Mouse (Mus musculus): ENCODE data around the gene Eng. TPM values are rescaled to one million over a fixed set of nuclear protein-coding genes. Genes with fewer than 3 reads are reported as not detected.
A peak's percentile ranks its signal among the peaks of the same experiment; 100 is the strongest.

Eng gene
- polyA plus RNA-seq, 1 experiment from 2014 or later = 57.9 TPM

GRCm38 (mm10) chr2:32604631-32605030 is 41.8 kb upstream of the Eng start:
- H3K36me3 ChIP-seq (ENCODE audit: control insufficient read depth, insufficient read depth, low read length) = no peaks in the 10 kb centered on the region
- no peak overlapping the region for H3K9ac ChIP-seq (ENCODE audit: low read depth, low read length)
- H3K27me3 ChIP-seq (replicated peaks; ENCODE audit: control insufficient read depth, insufficient read depth, low read length) = 0 out of 2 replicates have a peak, but pooled peaks cover 3% of the 10 kb centered on the region
- H3K4me1 ChIP-seq (ENCODE audit: control insufficient read depth, insufficient read depth, low read length) = peaks cover 20% of the 10 kb centered on the region
- no peak for ATAC-seq (ENCODE audit: low read depth)
- 55% methylated on average over 10 of the region's 10 CpGs for WGBS
- DNase-seq (ENCODE audit: low spot score) = no peak
- no peak overlapping the region for H3K27ac ChIP-seq (replicated peaks; ENCODE audit: low read depth, low read length)
- no peaks in the 10 kb centered on the region for H3K9me3 ChIP-seq (ENCODE audit: control insufficient read depth, low read length)
- H3K4me3 ChIP-seq (ENCODE audit: low read depth, low read length) = no peak overlapping the region
- no peak overlapping the region for H3K4me2 ChIP-seq (ENCODE audit: low read depth, low read length)

GRCm38 (mm10) chr2:32606161-32607142 is 39.9 kb upstream of the Eng start:
- Histone ChIP-seq H3K4me3 (ENCODE audit: low read depth, low read length) (peak overlapping the region; percentile 57), H3K27me3 (replicated peaks; ENCODE audit: control insufficient read depth, insufficient read depth, low read length) (0 out of 2 replicates have a peak, but pooled peaks cover 3% of the 10 kb centered on the region), H3K9me3 (ENCODE audit: control insufficient read depth, low read length) (no peaks in the 10 kb centered on the region), H3K4me1 (ENCODE audit: control insufficient read depth, insufficient read depth, low read length) (peaks cover 22% of the 10 kb centered on the region), H3K36me3 (ENCODE audit: control insufficient read depth, insufficient read depth, low read length) (no peaks in the 10 kb centered on the region), H3K27ac (replicated peaks; ENCODE audit: low read depth, low read length) (peak overlapping the region; percentile 72; the same call in 1 of the 2 replicates), H3K4me2 (ENCODE audit: low read depth, low read length) (peak overlapping the region; percentile 86), H3K9ac (ENCODE audit: low read depth, low read length) (peak overlapping the region; percentile 73)
- 27% methylated on average over 22 of the region's 55 CpGs for WGBS
- ATAC-seq (ENCODE audit: low read depth) (peak; percentile 87), DNase-seq (ENCODE audit: low spot score) (peak; percentile 92)

GRCm38 (mm10) chr2:32607262-32607947 is 39.0 kb upstream of the Eng start:
- WGBS = 7% methylated on average over 13 of the region's 34 CpGs

GRCm38 (mm10) chr2:32608141-32608777 is 38.1 kb upstream of the Eng start:
- Histone ChIP-seq H3K4me1 (ENCODE audit: control insufficient read depth, insufficient read depth, low read length) (peaks cover 21% of the 10 kb centered on the region), H3K9me3 (ENCODE audit: control insufficient read depth, low read length) (no peaks in the 10 kb centered on the region), H3K27me3 (replicated peaks; ENCODE audit: control insufficient read depth, insufficient read depth, low read length) (0 out of 2 replicates have a peak, but pooled peaks cover 3% of the 10 kb centered on the region), H3K36me3 (ENCODE audit: control insufficient read depth, insufficient read depth, low read length) (peaks cover 12% of the 10 kb centered on the region), H3K4me2 (ENCODE audit: low read depth, low read length) (peak overlapping the region; percentile 86), H3K9ac (ENCODE audit: low read depth, low read length) (peak overlapping the region; percentile 73), H3K27ac (replicated peaks; ENCODE audit: low read depth, low read length) (peak overlapping the region; percentile 72), H3K4me3 (ENCODE audit: low read depth, low read length) (peak overlapping the region; percentile 57)
- 5% methylated on average over 25 of the region's 25 CpGs for WGBS
- ATAC-seq (ENCODE audit: low read depth) = peak; percentile 58
- peak; percentile 87 for DNase-seq (ENCODE audit: low spot score)

More at GRCm38 (mm10) chr2:32607262-32607947, 39.0 kb upstream of the Eng start:
- Histone ChIP-seq H3K4me3 (ENCODE audit: low read depth, low read length) (peak overlapping the region; percentile 57), H3K27ac (replicated peaks; ENCODE audit: low read depth, low read length) (peak overlapping the region; percentile 72), H3K9ac (ENCODE audit: low read depth, low read length) (peak overlapping the region; percentile 73), H3K36me3 (ENCODE audit: control insufficient read depth, insufficient read depth, low read length) (peaks cover 5% of the 10 kb centered on the region; the same call in 1 of the 2 replicates), H3K27me3 (replicated peaks; ENCODE audit: control insufficient read depth, insufficient read depth, low read length) (0 out of 2 replicates have a peak, but pooled peaks cover 3% of the 10 kb centered on the region), H3K9me3 (ENCODE audit: control insufficient read depth, low read length) (no peaks in the 10 kb centered on the region), H3K4me2 (ENCODE audit: low read depth, low read length) (peak overlapping the region; percentile 86), H3K4me1 (ENCODE audit: control insufficient read depth, insufficient read depth, low read length) (peaks cover 21% of the 10 kb centered on the region)
- peak; percentile 17; the same call in 1 of the 2 replicates for ATAC-seq (ENCODE audit: low read depth)
- peak; percentile 84 for DNase-seq (ENCODE audit: low spot score)

- Histone ChIP-seq H3K4me2 (ENCODE audit: low read depth, low read length) (peak overlapping the region; percentile 86), H3K4me1 (ENCODE audit: control insufficient read depth, insufficient read depth, low read length) (peaks cover 21% of the 10 kb centered on the region), H3K27ac (replicated peaks; ENCODE audit: low read depth, low read length) (peak overlapping the region; percentile 72), H3K9me3 (ENCODE audit: control insufficient read depth, low read length) (no peaks in the 10 kb centered on the region), H3K36me3 (ENCODE audit: control insufficient read depth, insufficient read depth, low read length) (peaks cover 12% of the 10 kb centered on the region), H3K27me3 (replicated peaks; ENCODE audit: control insufficient read depth, insufficient read depth, low read length) (0 out of 2 replicates have a peak, but pooled peaks cover 3% of the 10 kb centered on the region), H3K9ac (ENCODE audit: low read depth, low read length) (peak overlapping the region; percentile 53; the same call in 1 of the 2 replicates), H3K4me3 (ENCODE audit: low read depth, low read length) (peak overlapping the region; percentile 57)
- 52% methylated on average over 18 of the region's 18 CpGs for WGBS
- DNase-seq (ENCODE audit: low spot score) = no peak
- ATAC-seq (ENCODE audit: low read depth) = peak; percentile 6; the same call in 1 of the 2 replicates
These were observed 37.5 kb upstream of the Eng start for GRCm38 (mm10) chr2:32608778-32609435.

- no peak overlapping the region for H3K9ac ChIP-seq (ENCODE audit: low read depth, low read length)
- DNase-seq (ENCODE audit: low spot score) (peak; percentile 70), ATAC-seq (ENCODE audit: low read depth) (no peak)
- no peaks in the 10 kb centered on the region for H3K9me3 ChIP-seq (ENCODE audit: control insufficient read depth, low read length)
- peaks cover 21% of the 10 kb centered on the region for H3K4me1 ChIP-seq (ENCODE audit: control insufficient read depth, insufficient read depth, low read length)
- H3K27ac ChIP-seq (replicated peaks; ENCODE audit: low read depth, low read length) = no peak overlapping the region
- H3K27me3 ChIP-seq (replicated peaks; ENCODE audit: control insufficient read depth, insufficient read depth, low read length) = 0 out of 2 replicates have a peak, but pooled peaks cover 3% of the 10 kb centered on the region
- H3K36me3 ChIP-seq (ENCODE audit: control insufficient read depth, insufficient read depth, low read length) = peaks cover 24% of the 10 kb centered on the region
- peak overlapping the region; percentile 32 for H3K4me3 ChIP-seq (ENCODE audit: low read depth, low read length)
- peak overlapping the region; percentile 46 for H3K4me2 ChIP-seq (ENCODE audit: low read depth, low read length)
- WGBS = 17% methylated on average over 23 of the region's 23 CpGs
These were observed 35.7 kb upstream of the Eng start for GRCm38 (mm10) chr2:32610610-32611229.

- Histone ChIP-seq H3K9ac (ENCODE audit: low read depth, low read length) (no peak overlapping the region), H3K9me3 (ENCODE audit: control insufficient read depth, low read length) (no peaks in the 10 kb centered on the region), H3K27ac (replicated peaks; ENCODE audit: low read depth, low read length) (no peak overlapping the region), H3K4me3 (ENCODE audit: low read depth, low read length) (no peak overlapping the region), H3K27me3 (replicated peaks; ENCODE audit: control insufficient read depth, insufficient read depth, low read length) (0 out of 2 replicates have a peak, but pooled peaks cover 3% of the 10 kb centered on the region), H3K4me2 (ENCODE audit: low read depth, low read length) (no peak overlapping the region), H3K4me1 (ENCODE audit: control insufficient read depth, insufficient read depth, low read length) (peaks cover 21% of the 10 kb centered on the region), H3K36me3 (ENCODE audit: control insufficient read depth, insufficient read depth, low read length) (peaks cover 40% of the 10 kb centered on the region)
- 71% methylated on average over 26 of the region's 26 CpGs for WGBS
- DNase-seq (ENCODE audit: low spot score) = no peak
- ATAC-seq (ENCODE audit: low read depth) = no peak
These were observed 34.1 kb upstream of the Eng start for GRCm38 (mm10) chr2:32612274-32612673.
